Mouse (Mus musculus): ENCODE data around the gene Obsl1. TPM values are rescaled to one million over a fixed set of nuclear protein-coding genes. Genes with fewer than 3 reads are reported as not detected.

Obsl1 gene
- polyA plus RNA-seq, 1 experiment from 2014 or later = 22.8 TPM

Other genes starting within 250 kb of the Obsl1 start
- 15.6 and 17.6 TPM in 2 replicates for gene Ptprn, start 241.9 kb downstream of the Obsl1 start, polyA plus RNA-seq (2015; fragmentation: Nextera tagmentation; extraction: Ambion mirVana)
- 131 and 140 TPM in 2 replicates for gene Resp18, start 228.0 kb downstream of the Obsl1 start, polyA plus RNA-seq (2015; fragmentation: Nextera tagmentation; extraction: Ambion mirVana)
- gene Dnpep, start 188.5 kb downstream of the Obsl1 start, polyA plus RNA-seq (2015; fragmentation: Nextera tagmentation; extraction: Ambion mirVana) = 161 and 170 TPM in 2 replicates
- 1.8 and 2.9 TPM in 2 replicates for gene Des, start 146.1 kb downstream of the Obsl1 start, polyA plus RNA-seq (2015; fragmentation: Nextera tagmentation; extraction: Ambion mirVana)
- gene Speg, start 131.2 kb downstream of the Obsl1 start, polyA plus RNA-seq (2015; fragmentation: Nextera tagmentation; extraction: Ambion mirVana) = 15.9 and 16.0 TPM in 2 replicates
- 84.0 and 84.4 TPM in 2 replicates for gene Gmppa, start 70.5 kb downstream of the Obsl1 start, polyA plus RNA-seq (2015; fragmentation: Nextera tagmentation; extraction: Ambion mirVana)
- gene Asic4, start 56.0 kb downstream of the Obsl1 start, polyA plus RNA-seq (2015; fragmentation: Nextera tagmentation; extraction: Ambion mirVana) = 25.9 and 29.3 TPM in 2 replicates
- gene Chpf, start 27.1 kb downstream of the Obsl1 start, polyA plus RNA-seq (2015; fragmentation: Nextera tagmentation; extraction: Ambion mirVana) = 32.4 and 33.8 TPM in 2 replicates
- 43.7 and 45.0 TPM in 2 replicates for gene Tmem198, start 26.9 kb downstream of the Obsl1 start, polyA plus RNA-seq (2015; fragmentation: Nextera tagmentation; extraction: Ambion mirVana)
- gene Inha, start 625 bp upstream of the Obsl1 start, polyA plus RNA-seq (2015; fragmentation: Nextera tagmentation; extraction: Ambion mirVana) = 11.5 and 11.7 TPM in 2 replicates
- 18.6 and 20.7 TPM in 2 replicates for gene Stk11ip, start 15.1 kb upstream of the Obsl1 start, polyA plus RNA-seq (2015; fragmentation: Nextera tagmentation; extraction: Ambion mirVana)
- gene Slc4a3, start 39.8 kb upstream of the Obsl1 start, polyA plus RNA-seq (2015; fragmentation: Nextera tagmentation; extraction: Ambion mirVana) = 50.4 and 50.9 TPM in 2 replicates